Mouse (Mus musculus) liver, postnatal 0 days (tissue): ENCODE measurements at regions not wholly inside any gene's neighbourhood (a gene's known extent, or its start where the extent isn't known, plus 50 kb on each side); places are given as distances from the start of the nearest gene placed in this dataset.

Experiments
- CTCF ChIP-seq: sonication (generic); IDR thresholded peaks from 2 replicates; pipeline ENCODE4 v1.5.1; 2016; ENCODE audit warnings: antibody characterized with exemption, low read depth
- EP300 ChIP-seq: IDR thresholded peaks from 2 replicates; pipeline ENCODE4 v1.6.1; 2016; ENCODE audit warnings: antibody characterized with exemption, low read depth, mild to moderate bottlenecking

DNA sequence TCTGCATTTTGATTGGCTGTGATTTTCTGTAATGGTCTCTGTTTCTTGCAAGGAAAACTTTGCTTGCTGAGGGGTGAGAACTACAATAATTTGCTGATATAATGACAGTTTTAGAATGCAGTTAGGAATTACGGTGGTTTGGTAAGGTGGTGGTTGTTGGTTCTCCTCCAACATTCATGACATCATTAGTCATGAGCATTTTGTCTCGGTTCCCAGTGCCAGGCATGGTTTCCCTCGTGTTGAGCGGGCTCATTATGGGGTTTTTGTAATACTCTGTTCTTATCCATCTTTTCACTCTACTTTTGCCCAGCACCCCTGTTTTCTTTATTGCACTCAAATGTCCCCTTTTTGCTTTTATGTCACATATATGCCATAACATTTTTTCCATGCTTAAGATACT, 149.9 kb downstream of the Trmt11 start:
- TF ChIP-seq CTCF (no peak), EP300 (no peak)
